Mouse (Mus musculus) brain, embryonic 14.5 days (tissue): ENCODE measurements around the gene Car15.

Source experiments
- CTCF ChIP-seq: fragments of 200-500 bp; IDR thresholded peaks from 2 replicates; pipeline ENCODE4 v1.5.1; 2012; ENCODE audit warnings: inconsistent platforms, mild to moderate bottlenecking, moderate library complexity, borderline replicate concordance; ENCODE audit not compliant: insufficient read depth, insufficient read length; ENCODE audit errors: extremely low read depth
- POLR2A ChIP-seq: fragments of 200-500 bp; IDR thresholded peaks from 2 replicates; pipeline ENCODE4 v1.6.1; 2012; ENCODE audit warnings: mild to moderate bottlenecking, inconsistent platforms, borderline replicate concordance; ENCODE audit not compliant: poor library complexity, insufficient read depth, insufficient read length, severe bottlenecking; ENCODE audit errors: extremely low read depth

GRCm38 (mm10) chr16:17785337-17785736, 52.8 kb downstream of the Car15 start:
- peak; percentile 7; the same call in 1 of the 2 replicates for TF ChIP-seq CTCF
- TF ChIP-seq POLR2A: no peak
